Mouse (Mus musculus): Measurements from ENCODE around the gene Hoxc13.

Gene Hoxc13

DNA sequence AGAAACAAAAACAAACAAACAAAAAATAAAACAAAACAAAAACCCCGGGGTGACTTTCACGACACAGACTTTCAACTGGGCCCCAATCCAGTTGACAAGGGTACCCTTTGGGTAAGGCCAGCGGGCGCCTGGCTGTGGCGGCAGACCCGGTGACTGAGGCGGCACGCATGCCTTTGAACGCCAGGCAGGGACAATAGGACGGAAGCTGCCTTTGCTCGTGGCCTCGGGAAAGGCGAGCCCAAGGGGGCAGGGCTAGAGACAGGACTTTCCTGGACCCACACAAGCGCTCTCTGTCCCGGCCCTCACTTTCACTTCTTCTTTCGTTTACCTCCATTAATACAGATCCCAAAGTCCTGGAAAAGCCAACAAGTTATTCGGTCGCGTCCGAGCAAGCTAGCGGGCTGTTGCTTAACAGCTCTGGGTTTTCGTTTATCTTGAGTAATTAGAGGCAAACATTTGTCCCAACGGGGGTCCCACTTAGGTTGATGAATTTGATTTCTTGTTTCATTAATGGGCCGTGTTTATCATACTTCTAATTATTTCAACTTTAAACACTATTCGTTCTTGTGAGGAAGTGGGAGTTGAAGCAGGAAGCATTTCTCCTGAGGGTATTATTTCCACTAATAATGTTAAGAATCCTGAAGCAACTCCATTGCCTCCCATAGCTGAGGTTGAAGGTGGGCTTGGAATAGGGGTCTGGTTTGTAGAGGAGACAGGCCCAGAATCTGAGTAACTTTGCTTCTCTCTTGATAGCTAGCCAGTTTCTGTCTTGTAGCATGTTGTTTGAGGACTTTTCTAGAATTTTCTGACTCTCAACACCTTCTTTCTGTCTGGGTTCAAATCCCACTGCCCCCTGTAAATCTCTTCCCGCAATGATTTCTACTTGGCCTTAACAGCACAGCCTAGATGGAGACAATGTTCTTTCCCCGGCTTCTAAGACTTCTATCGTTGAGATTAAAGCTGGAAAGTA is 43.1 kb downstream of the Hoxc13 start:
- DNase-seq (ENCODE audit: extremely low spot score): no peak

DNA sequence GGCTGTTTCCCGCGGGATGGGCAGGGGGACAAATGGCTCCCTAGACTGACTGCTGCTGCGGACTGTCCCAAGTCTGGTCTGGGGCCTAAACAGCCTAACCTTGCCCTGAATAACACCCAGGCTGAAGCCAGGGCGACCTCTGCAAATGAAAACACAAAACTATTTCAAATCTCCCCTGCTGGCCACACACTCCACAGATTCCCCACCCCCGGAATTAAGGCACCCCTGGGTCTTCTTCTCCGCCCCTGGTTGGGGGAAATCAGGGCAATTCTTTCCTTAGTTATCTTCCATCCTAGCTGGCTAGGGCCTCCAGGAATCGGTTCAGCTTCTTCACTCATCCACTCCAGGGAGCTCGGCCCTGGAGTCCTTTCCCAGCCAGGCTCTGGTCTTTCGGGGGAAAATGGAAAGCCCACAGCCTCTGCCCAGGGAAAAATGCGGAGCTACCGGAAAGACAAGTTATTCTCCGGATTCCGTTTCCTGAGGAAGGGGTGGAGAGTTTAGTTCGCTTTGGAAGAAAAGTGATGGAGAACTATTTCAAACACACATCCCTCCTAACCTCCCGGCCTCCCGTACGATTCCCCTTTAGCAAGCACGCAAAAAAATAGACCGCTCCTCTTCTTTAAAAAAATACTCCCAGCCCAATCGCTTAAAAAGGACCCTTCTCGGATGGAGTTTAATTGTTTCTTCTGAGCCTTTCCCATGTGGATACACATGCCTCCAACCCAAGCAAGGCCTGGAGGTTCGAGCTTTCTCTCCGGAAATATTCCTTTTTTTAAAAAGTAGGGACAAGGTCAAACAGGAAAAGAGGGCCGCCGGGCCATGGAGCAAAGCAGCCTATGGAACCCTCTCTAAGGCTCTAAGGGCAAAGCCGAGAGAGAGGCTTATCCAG is 44.3 kb downstream of the Hoxc13 start:
- no peak for DNase-seq (ENCODE audit: extremely low spot score)

DNA sequence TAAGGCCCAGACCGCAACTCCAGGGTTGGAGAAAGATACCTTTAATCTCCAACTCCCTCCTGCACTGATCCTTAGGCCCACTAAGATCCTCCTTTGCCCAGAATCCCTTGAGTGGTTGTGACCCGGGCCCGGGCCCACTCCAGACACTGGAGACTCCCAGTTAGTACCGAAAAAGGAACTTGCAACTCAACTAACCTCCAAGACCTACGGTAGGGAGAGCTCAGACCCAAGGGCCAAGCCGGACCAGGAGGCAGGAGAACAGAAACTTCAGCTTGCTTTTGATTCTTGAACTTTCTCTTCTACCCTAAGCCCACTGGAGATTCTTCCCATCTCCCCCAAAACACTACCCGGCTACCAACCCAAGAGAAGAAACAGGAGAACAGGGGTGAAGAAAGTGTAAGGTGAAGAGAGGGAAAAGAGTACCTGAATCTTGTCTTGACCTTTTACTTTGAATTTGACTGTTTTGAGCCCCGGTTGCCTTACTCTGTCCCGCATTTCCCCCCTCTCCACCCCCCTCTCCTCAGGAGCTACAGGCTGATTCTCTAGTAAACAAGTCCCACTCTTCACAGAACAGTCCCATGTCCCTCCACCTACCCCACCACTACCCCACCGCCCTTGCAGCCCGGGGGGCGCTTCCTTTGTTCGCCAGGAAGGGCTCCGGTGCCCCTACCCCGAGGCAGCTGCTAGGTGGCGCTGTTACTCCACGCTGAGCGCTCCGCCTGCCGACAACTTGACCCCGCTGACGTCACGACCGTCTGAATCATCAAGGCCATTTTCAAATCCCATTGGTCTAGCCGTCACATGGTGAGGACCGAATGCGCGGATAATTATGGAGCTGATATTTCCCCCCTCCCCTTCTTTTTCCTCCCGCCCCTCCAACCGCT is 45.2 kb downstream of the Hoxc13 start:
- peak; percentile 90 for DNase-seq (ENCODE audit: extremely low spot score)

DNA sequence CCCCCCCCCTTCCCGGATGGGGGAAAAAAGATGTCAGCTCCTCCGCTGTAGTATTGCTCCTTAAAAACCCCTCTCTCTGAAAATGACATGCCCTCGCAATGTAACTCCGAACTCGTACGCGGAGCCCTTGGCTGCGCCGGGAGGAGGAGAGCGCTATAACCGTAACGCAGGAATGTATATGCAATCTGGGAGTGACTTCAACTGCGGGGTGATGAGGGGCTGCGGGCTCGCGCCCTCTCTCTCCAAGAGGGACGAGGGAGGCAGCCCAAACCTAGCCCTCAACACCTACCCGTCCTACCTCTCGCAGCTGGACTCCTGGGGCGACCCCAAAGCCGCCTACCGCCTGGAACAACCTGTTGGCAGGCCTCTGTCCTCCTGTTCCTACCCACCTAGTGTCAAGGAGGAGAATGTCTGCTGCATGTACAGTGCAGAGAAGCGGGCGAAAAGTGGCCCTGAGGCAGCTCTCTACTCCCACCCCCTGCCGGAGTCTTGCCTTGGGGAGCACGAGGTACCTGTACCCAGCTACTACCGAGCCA is 45.9 kb downstream of the Hoxc13 start, which contains the start of gene Hoxc10:
TSS of gene Hoxc10 (plus strand) at position 21 of the 536 bp plus-strand sequence.
- DNase-seq (ENCODE audit: extremely low spot score): no peak

GRCm38 (mm10) chr15:102967312-102967510 is 46.3 kb downstream of the Hoxc13 start, which contains the start of gene Hoxc5:
Hoxc5 (plus strand) TSS chr15:102967443.
- DNase-seq (ENCODE audit: extremely low spot score): no peak

GRCm38 (mm10) chr15:102967511-102968397 is 46.9 kb downstream of the Hoxc13 start:
- DNase-seq (ENCODE audit: extremely low spot score): no peak

DNA sequence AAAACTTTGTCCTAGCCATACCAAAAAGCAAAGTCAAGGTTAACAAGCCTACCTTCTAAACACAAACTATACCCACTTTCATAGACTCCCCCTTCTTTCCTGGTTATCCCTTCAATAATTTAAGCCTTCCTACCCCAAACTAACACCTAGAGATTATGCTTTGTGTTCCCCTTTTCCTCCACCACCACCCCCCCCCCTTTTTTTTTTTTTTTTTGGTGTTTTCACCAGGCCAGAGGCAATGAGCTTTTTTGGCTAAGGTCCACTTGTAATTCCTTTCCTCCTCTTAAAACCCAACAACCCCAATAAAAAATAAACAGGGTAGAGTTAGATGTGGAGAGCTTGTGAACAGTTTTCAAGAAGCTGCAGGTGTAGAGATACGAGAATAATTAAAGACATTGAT is 48.4 kb downstream of the Hoxc13 start:
- no peak for DNase-seq (ENCODE audit: extremely low spot score)

DNA sequence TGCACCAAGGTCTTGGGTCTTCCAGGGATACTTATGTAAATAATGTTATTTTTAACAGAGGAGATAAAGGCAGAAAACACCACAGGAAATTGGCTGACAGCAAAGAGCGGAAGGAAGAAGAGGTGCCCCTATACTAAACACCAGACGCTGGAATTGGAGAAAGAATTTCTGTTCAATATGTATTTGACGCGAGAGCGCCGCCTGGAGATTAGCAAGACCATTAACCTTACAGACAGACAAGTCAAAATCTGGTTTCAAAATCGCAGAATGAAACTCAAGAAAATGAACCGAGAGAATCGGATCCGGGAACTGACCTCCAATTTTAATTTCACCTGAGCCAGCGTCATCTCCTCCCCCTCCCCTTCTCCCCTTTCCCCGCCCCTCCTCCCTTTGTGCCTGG is 49.8 kb downstream of the Hoxc13 start:
- DNase-seq (ENCODE audit: extremely low spot score): no peak

DNA sequence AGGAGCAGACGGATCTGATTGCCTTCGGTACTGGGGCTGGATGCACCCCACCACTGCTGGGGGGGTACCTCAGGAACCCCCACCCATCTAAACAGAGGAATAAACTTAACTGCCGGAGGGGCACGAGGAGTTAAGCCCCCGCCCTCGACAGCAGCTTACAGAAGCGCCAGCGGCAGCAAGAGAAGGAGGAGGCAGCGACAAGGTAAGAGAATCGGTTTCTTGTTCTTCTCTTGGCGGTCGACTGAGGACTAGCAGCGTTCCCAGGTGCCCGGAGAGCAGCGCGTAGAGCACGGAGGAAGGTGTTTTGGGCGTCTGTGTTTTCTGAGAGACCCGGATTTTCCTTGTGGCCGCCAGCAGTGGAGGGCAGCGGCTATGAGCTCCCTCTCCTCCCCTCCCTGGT is 51.4 kb downstream of the Hoxc13 start:
- no peak for DNase-seq (ENCODE audit: extremely low spot score)

DNA sequence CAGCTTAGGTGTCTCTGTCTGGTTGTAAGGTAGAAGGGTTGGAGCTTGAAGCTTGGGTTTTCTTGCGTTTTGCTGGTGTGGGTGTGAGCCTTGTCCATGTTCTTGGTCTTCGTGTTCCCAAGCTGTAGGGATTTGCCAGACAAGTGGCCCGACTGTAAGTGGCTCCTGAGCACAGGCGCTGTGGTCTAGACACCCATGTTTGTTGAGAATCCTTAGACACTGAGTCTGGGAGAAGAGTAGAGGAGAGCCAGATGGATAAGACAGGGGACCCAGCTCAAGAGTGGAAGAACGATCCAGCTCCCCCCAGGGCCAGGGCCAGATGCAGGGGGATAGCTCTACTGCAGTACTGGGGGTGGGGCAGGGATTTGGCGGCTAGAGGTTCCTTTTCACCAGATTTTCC is 51.9 kb downstream of the Hoxc13 start:
- no peak for DNase-seq (ENCODE audit: extremely low spot score)

DNA sequence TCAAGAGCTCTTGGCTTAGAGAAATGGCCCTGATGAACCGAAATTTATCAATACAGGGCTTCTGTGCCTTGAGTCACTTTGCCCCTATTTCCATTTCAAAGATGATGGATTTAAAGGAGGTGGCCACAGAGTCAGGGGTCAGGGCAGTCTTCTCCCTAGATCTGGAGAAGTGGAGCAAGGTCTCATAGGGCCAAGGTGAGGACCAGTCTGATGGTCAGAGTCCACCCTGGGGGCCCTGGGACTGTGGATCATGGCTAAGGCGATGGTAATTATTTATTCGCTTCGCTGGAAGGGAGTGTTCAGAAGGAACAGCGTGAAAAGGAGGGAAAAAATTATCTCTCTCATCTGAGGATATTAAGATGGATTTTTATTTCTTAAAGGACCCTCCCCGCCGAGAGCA is 54.1 kb downstream of the Hoxc13 start:
- no peak for DNase-seq (ENCODE audit: extremely low spot score)

GRCm38 (mm10) chr15:102975688-102976111 is 54.8 kb downstream of the Hoxc13 start:
- DNase-seq (ENCODE audit: extremely low spot score): no peak

DNA sequence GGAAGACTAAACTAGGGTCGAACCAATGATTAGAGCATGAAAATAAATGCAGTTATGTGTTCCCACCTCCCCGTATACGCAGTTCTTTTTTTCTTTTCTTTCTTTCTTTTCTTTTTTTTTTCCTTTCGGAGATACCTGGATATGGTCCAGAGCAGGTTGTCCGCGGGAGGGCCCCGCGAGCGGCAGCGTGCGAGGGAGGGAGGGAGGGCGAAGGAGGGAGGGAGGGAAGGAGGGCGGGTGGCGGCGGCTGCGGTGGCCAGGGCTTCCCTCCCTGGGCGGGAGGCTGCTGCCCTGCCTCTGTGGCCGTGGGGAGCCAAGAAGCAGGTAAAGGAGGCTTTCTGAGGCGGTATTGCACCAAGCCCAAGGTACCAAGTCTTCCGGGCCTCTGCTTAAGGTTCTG is 55.3 kb downstream of the Hoxc13 start, which contains the start of gene Hoxc9:
TSS of gene Hoxc9 (plus strand) at position 269 of the 400 bp plus-strand sequence.
- DNase-seq (ENCODE audit: extremely low spot score): no peak

- no peak for DNase-seq (ENCODE audit: extremely low spot score)
Measured at GRCm38 (mm10) chr15:102976631-102977422, 55.9 kb downstream of the Hoxc13 start.

GRCm38 (mm10) chr15:102977423-102977974 is 56.6 kb downstream of the Hoxc13 start:
- no peak for DNase-seq (ENCODE audit: extremely low spot score)

Data from embryo, embryonic 9.5 days (tissue).